Mouse (Mus musculus): ENCODE results near the gene Sycp2. TPM values are rescaled to one million over a fixed set of nuclear protein-coding genes. Genes with fewer than 3 reads are reported as not detected.

Sycp2 gene
- polyA plus RNA-seq (2014; fragmentation: Nextera tagmentation; extraction: Ambion mirVana) = 0.09 and 0.14 TPM in 2 replicates

- Histone ChIP-seq H3K4me3 (ENCODE audit: low read depth, low read length) (no peak within 1 kb of the TSS), H3K27ac (ENCODE audit: low read depth, low read length) (no peak within 1 kb of the TSS), H3K9me3 (ENCODE audit: control insufficient read depth, low read length) (no peaks in the 10 kb centered on the region), H3K4me2 (ENCODE audit: low read depth) (no peak within 1 kb of the TSS), H3K36me3 (ENCODE audit: control insufficient read depth, insufficient read depth, low read length) (no peaks in the 10 kb centered on the region), H3K27me3 (ENCODE audit: control insufficient read depth, insufficient read depth, low read length) (no peaks in the 10 kb centered on the region), H3K4me1 (ENCODE audit: control insufficient read depth, insufficient read depth, low read length) (no peaks in the 10 kb centered on the region), H3K9ac (ENCODE audit: low read length) (no peak within 1 kb of the TSS)
- DNase-seq (ENCODE audit: low spot score) (no peak), ATAC-seq (ENCODE audit: insufficient read depth, low FRiP score, low TSS enrichment) (peak; percentile 31; the same call in 1 of the 2 replicates)
- WGBS = 89% methylated on average over 51 of the region's 52 CpGs
These were observed at the start of gene Sycp2 for GRCm38 (mm10) chr2:178407053-178407815. Gene Sycp2 (minus strand): TSS chr2:178407685.

GRCm38 (mm10) chr2:178454664-178455516, 47.4 kb upstream of the Sycp2 start:
- H3K27me3 ChIP-seq (ENCODE audit: control insufficient read depth, insufficient read depth, low read length) = no peaks in the 10 kb centered on the region
- no peaks in the 10 kb centered on the region for H3K36me3 ChIP-seq (ENCODE audit: control insufficient read depth, insufficient read depth, low read length)
- peaks cover 12% of the 10 kb centered on the region for H3K4me1 ChIP-seq (ENCODE audit: control insufficient read depth, insufficient read depth, low read length)
- H3K27ac ChIP-seq (ENCODE audit: low read depth, low read length) = peak overlapping the region; percentile 63
- no peak overlapping the region for H3K9ac ChIP-seq (ENCODE audit: low read length)
- peak overlapping the region; percentile 14; the same call in 1 of the 2 replicates for H3K4me2 ChIP-seq (ENCODE audit: low read depth)
- H3K9me3 ChIP-seq (ENCODE audit: control insufficient read depth, low read length) = no peaks in the 10 kb centered on the region
- DNase-seq (ENCODE audit: low spot score) (peak; percentile 37), ATAC-seq (ENCODE audit: insufficient read depth, low FRiP score, low TSS enrichment) (peak; percentile 73)
- no peak overlapping the region for H3K4me3 ChIP-seq (ENCODE audit: low read depth, low read length)
- 23% methylated on average over 17 of the region's 17 CpGs for WGBS

- no peak overlapping the region for H3K9ac ChIP-seq (ENCODE audit: low read length)
- peaks cover 12% of the 10 kb centered on the region for H3K4me1 ChIP-seq (ENCODE audit: control insufficient read depth, insufficient read depth, low read length)
- no peak overlapping the region for H3K4me3 ChIP-seq (ENCODE audit: low read depth, low read length)
- no peaks in the 10 kb centered on the region for H3K9me3 ChIP-seq (ENCODE audit: control insufficient read depth, low read length)
- no peak overlapping the region for H3K4me2 ChIP-seq (ENCODE audit: low read depth)
- no peaks in the 10 kb centered on the region for H3K36me3 ChIP-seq (ENCODE audit: control insufficient read depth, insufficient read depth, low read length)
- H3K27ac ChIP-seq (ENCODE audit: low read depth, low read length) = no peak overlapping the region
- DNase-seq (ENCODE audit: low spot score) (no peak), ATAC-seq (ENCODE audit: insufficient read depth, low FRiP score, low TSS enrichment) (no peak)
- 67% methylated on average over 10 of the region's 10 CpGs for WGBS
- no peaks in the 10 kb centered on the region for H3K27me3 ChIP-seq (ENCODE audit: control insufficient read depth, insufficient read depth, low read length)
These were observed 43.5 kb upstream of the Sycp2 start for GRCm38 (mm10) chr2:178450961-178451360.

GRCm38 (mm10) chr2:178450236-178450635, 42.8 kb upstream of the Sycp2 start:
- Histone ChIP-seq H3K27me3 (ENCODE audit: control insufficient read depth, insufficient read depth, low read length) (no peaks in the 10 kb centered on the region), H3K9ac (ENCODE audit: low read length) (no peak overlapping the region), H3K9me3 (ENCODE audit: control insufficient read depth, low read length) (no peaks in the 10 kb centered on the region), H3K27ac (ENCODE audit: low read depth, low read length) (no peak overlapping the region), H3K4me3 (ENCODE audit: low read depth, low read length) (no peak overlapping the region), H3K4me1 (ENCODE audit: control insufficient read depth, insufficient read depth, low read length) (peaks cover 8% of the 10 kb centered on the region), H3K4me2 (ENCODE audit: low read depth) (no peak overlapping the region), H3K36me3 (ENCODE audit: control insufficient read depth, insufficient read depth, low read length) (no peaks in the 10 kb centered on the region)
- no peak for ATAC-seq (ENCODE audit: insufficient read depth, low FRiP score, low TSS enrichment)
- WGBS = 26% methylated on average over 2 of the region's 2 CpGs
- DNase-seq (ENCODE audit: low spot score) = no peak

- H3K27ac ChIP-seq (ENCODE audit: low read depth, low read length) = no peak overlapping the region
- no peak for ATAC-seq (ENCODE audit: insufficient read depth, low FRiP score, low TSS enrichment)
- 88% methylated on average over 4 of the region's 4 CpGs for WGBS
These were observed 41.9 kb upstream of the Sycp2 start for GRCm38 (mm10) chr2:178449386-178449785.

GRCm38 (mm10) chr2:178437311-178437710, 29.8 kb upstream of the Sycp2 start:
- H3K36me3 ChIP-seq (ENCODE audit: control insufficient read depth, insufficient read depth, low read length) = no peaks in the 10 kb centered on the region
- no peaks in the 10 kb centered on the region for H3K27me3 ChIP-seq (ENCODE audit: control insufficient read depth, insufficient read depth, low read length)
- H3K27ac ChIP-seq (ENCODE audit: low read depth, low read length) = no peak overlapping the region
- H3K4me1 ChIP-seq (ENCODE audit: control insufficient read depth, insufficient read depth, low read length) = no peaks in the 10 kb centered on the region
- no peak overlapping the region for H3K4me2 ChIP-seq (ENCODE audit: low read depth)
- H3K4me3 ChIP-seq (ENCODE audit: low read depth, low read length) = no peak overlapping the region
- H3K9me3 ChIP-seq (ENCODE audit: control insufficient read depth, low read length) = no peaks in the 10 kb centered on the region
- H3K9ac ChIP-seq (ENCODE audit: low read length) = no peak overlapping the region
- 66% methylated on average over 9 of the region's 9 CpGs for WGBS
- no peak for DNase-seq (ENCODE audit: low spot score)
- no peak for ATAC-seq (ENCODE audit: insufficient read depth, low FRiP score, low TSS enrichment)

More at GRCm38 (mm10) chr2:178449386-178449785, 41.9 kb upstream of the Sycp2 start:
- Histone ChIP-seq H3K27me3 (ENCODE audit: control insufficient read depth, insufficient read depth, low read length) (no peaks in the 10 kb centered on the region), H3K4me3 (ENCODE audit: low read depth, low read length) (no peak overlapping the region), H3K4me2 (ENCODE audit: low read depth) (no peak overlapping the region), H3K36me3 (ENCODE audit: control insufficient read depth, insufficient read depth, low read length) (no peaks in the 10 kb centered on the region), H3K4me1 (ENCODE audit: control insufficient read depth, insufficient read depth, low read length) (no peaks in the 10 kb centered on the region), H3K9me3 (ENCODE audit: control insufficient read depth, low read length) (no peaks in the 10 kb centered on the region), H3K9ac (ENCODE audit: low read length) (no peak overlapping the region)
- no peak for DNase-seq (ENCODE audit: low spot score)

- 84% methylated on average over 2 of the region's 2 CpGs for WGBS
- H3K27ac ChIP-seq (ENCODE audit: low read depth, low read length) = no peak overlapping the region
These were observed 26.4 kb upstream of the Sycp2 start for GRCm38 (mm10) chr2:178433903-178434302.

GRCm38 (mm10) chr2:178433495-178433894, 26.0 kb upstream of the Sycp2 start:
- Histone ChIP-seq H3K9me3 (ENCODE audit: control insufficient read depth, low read length) (no peaks in the 10 kb centered on the region), H3K4me1 (ENCODE audit: control insufficient read depth, insufficient read depth, low read length) (no peaks in the 10 kb centered on the region), H3K9ac (ENCODE audit: low read length) (no peak overlapping the region), H3K4me2 (ENCODE audit: low read depth) (no peak overlapping the region), H3K27ac (ENCODE audit: low read depth, low read length) (no peak overlapping the region), H3K36me3 (ENCODE audit: control insufficient read depth, insufficient read depth, low read length) (no peaks in the 10 kb centered on the region), H3K27me3 (ENCODE audit: control insufficient read depth, insufficient read depth, low read length) (no peaks in the 10 kb centered on the region), H3K4me3 (ENCODE audit: low read depth, low read length) (no peak overlapping the region)
- no peak for DNase-seq (ENCODE audit: low spot score)
- WGBS = 77% methylated on average over 2 of the region's 2 CpGs
- ATAC-seq (ENCODE audit: insufficient read depth, low FRiP score, low TSS enrichment) = no peak

More at GRCm38 (mm10) chr2:178433903-178434302, 26.4 kb upstream of the Sycp2 start:
- no peak overlapping the region for H3K4me2 ChIP-seq (ENCODE audit: low read depth)
- no peak for DNase-seq (ENCODE audit: low spot score)
- no peaks in the 10 kb centered on the region for H3K27me3 ChIP-seq (ENCODE audit: control insufficient read depth, insufficient read depth, low read length)
- H3K4me1 ChIP-seq (ENCODE audit: control insufficient read depth, insufficient read depth, low read length) = no peaks in the 10 kb centered on the region
- no peak overlapping the region for H3K4me3 ChIP-seq (ENCODE audit: low read depth, low read length)
- no peak overlapping the region for H3K9ac ChIP-seq (ENCODE audit: low read length)
- H3K9me3 ChIP-seq (ENCODE audit: control insufficient read depth, low read length) = no peaks in the 10 kb centered on the region
- H3K36me3 ChIP-seq (ENCODE audit: control insufficient read depth, insufficient read depth, low read length) = no peaks in the 10 kb centered on the region
- no peak for ATAC-seq (ENCODE audit: insufficient read depth, low FRiP score, low TSS enrichment)
